Mouse (Mus musculus) induced T-regulatory cell, adult 2 months (primary cell): ENCODE results near the gene Exoc7.
"Not testable (repeated sequence)": the region's sequence is repeated elsewhere in the genome, so short reads cannot be mapped to it uniquely, and the experiment has no call there.

ENCODE experiments used
- DNase-seq: peaks from one replicate; pipeline ENCODE4 v3.0.0-alpha.2; 2012; ENCODE audit warnings: low read depth

The Exoc7 gene

GRCm38 (mm10) chr11:116277184-116277583 is 29.8 kb downstream of the Exoc7 start:
- DNase-seq: not testable (repeated sequence)

DNA sequence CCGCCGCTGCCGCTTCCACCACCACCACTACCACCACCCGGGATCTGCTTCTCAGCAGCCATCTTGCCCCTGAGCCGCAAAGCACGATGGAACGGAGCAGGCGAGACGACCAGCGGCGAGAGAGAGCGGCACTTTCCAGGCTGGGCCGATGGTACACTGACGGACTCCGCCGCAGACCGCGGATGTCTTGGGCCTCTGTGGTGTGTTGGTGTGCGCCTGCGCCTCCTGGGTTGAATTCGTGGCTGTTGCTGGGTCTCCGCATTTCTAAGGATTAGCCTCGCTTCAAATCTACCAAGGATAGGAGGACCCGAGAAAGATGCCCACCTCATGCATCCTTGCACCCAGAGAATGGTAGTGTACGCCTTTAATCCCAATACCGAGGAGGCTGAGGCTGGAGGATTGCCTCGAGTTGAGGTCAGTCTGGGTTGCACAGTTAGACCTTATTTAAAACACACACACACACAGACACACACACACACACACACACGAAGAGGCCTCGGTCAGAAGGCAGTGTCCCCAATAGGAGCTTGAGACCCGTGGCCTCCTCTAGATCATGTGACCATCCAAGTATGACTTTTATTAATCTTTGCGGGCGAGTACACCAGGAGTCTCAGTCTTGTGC is 32.9 kb downstream of the Exoc7 start, which contains the start of gene Srp68:
Gene Srp68, minus strand, starts transcription at position 173 of the 622 bp plus-strand sequence.
- peak; percentile 91 for DNase-seq

GRCm38 (mm10) chr11:116273469-116274044 is 33.5 kb downstream of the Exoc7 start:
- no peak for DNase-seq

DNA sequence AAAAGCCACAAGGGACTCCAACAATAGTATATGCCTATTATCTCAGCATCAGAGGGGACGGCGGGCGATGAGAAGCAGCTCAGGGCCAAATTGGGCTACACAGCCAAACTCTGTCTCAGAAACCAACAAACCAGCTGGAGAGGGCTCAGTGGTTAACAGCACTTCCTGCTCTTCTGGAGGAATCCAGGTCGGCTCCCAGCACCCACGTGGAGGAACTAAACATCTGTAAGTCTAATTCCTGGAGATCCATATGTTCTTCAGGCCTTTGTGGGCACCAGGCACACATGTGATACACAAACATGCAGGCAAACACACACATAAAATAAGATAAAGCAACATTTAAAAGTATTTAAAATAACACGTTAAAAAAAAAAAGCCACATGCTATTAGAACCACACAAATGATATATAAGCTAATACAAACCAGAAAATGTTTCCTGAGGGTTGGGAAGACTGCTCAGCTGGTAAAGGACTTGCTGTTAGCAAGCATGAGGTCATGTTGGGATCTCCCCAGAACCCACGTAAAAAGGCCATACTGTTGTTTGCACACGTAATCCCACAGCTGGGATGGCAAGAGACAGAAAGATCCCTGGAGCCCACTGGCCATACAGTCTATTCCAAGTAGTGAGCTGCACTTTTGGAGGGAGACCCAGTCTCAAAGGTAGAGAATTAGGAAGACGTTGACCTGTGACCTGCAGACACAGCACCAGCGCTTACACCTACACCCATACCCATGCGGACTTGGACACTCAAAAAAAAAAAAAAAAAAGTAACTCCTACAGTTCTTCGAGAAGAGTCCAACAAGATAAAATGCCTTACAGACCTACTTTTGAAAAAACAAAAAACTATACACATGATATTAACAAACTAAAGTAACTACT is 34.2 kb downstream of the Exoc7 start:
- no peak for DNase-seq

GRCm38 (mm10) chr11:116269560-116269959 is 37.5 kb downstream of the Exoc7 start:
- DNase-seq: no peak

GRCm38 (mm10) chr11:116268313-116268712 is 38.7 kb downstream of the Exoc7 start:
- no peak for DNase-seq

DNA sequence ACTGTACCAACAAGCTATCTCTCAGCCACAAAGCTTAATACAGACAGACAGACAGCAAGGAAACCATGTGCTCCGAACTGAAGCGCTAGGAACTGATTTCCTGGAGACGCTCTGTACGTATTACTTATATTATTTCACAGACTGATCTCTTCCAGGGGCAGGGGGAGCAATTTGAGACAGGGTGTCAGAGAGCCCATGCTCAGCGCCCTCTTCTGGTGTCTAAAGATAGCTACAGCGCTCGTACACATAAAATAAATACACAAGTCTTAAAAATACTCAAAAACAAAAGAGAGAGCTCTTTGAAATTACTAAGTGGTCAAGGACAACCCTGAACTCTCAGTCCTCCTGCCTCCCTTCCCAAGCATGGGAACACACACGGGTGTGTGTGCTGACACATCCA is 39.4 kb downstream of the Exoc7 start:
- no peak for DNase-seq

- DNase-seq: no peak
Observed at GRCm38 (mm10) chr11:116265850-116266249, 41.2 kb downstream of the Exoc7 start.

DNA sequence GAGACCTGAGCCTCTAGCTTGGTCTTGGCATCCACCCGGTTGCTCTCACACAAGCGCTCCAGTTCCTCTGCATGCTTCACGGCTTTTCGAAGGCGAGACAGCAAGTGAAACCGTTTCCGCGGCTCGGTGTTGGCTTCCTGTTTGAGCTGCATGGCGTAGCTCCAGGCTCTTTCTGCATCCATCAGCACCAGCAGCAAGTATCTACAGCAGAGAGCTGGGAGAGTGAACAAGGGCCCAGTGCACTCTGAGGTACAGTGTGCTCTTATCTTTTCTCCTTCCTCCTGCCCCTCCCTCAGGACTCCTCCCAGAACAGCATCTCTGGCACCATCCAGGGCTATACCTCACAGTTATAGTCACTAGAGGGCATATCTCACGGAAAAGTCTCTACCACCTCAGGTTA is 41.7 kb downstream of the Exoc7 start:
- DNase-seq: peak; percentile 69

DNA sequence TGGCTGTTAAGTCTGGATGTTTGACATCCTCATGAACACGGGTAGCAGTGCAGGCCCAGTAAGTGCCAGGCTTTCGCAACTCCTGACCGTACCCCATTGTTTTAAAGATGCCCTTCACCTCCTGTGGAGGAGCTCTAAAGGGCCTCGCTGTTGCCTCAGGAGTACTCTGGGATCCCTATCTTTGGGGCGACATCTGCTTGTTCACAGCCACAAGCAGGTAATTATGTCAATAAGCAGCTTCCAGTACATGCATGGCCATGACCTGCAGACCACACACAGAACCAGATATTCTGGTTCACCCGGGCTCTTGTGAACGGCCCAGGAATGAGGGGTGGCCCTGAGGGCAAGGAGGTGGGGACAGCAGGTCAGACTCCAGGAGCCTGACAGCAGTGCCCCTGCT is 46.8 kb downstream of the Exoc7 start:
- no peak for DNase-seq

GRCm38 (mm10) chr11:116259461-116259860 is 47.6 kb downstream of the Exoc7 start:
- DNase-seq: peak; percentile 38

GRCm38 (mm10) chr11:116255982-116256675 is 50.9 kb downstream of the Exoc7 start:
- no peak for DNase-seq

GRCm38 (mm10) chr11:116255090-116255981 is 51.7 kb downstream of the Exoc7 start:
- DNase-seq: peak; percentile 73

- peak; percentile 86 for DNase-seq
Observed at GRCm38 (mm10) chr11:116254627-116255026, 52.4 kb downstream of the Exoc7 start.

GRCm38 (mm10) chr11:116253076-116253600 is 53.9 kb downstream of the Exoc7 start:
- peak; percentile 26 for DNase-seq

- no peak for DNase-seq
Observed at GRCm38 (mm10) chr11:116250898-116251297, 56.1 kb downstream of the Exoc7 start.

GRCm38 (mm10) chr11:116247502-116248222 is 59.4 kb downstream of the Exoc7 start:
- DNase-seq: no peak

DNA sequence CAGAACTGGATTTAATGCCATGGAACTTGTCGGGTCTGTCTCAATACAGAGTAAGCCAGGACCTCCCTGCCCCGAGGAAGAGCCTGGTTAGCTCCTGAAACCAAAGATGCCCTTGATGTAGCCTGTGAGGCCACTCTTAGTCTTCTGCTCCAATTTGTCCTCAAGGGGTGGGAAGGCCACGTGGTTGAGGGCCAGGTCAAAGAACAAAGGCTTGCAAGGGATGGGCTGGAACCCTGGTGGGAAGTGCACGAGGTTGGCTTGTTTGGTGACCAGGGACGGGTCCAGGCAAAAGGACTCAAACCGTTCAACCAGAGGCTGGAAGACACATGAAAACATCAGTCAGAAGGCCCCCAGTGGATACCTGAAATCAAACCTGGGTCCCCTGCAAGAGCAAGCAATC is 61.4 kb downstream of the Exoc7 start:
- DNase-seq: no peak

DNA sequence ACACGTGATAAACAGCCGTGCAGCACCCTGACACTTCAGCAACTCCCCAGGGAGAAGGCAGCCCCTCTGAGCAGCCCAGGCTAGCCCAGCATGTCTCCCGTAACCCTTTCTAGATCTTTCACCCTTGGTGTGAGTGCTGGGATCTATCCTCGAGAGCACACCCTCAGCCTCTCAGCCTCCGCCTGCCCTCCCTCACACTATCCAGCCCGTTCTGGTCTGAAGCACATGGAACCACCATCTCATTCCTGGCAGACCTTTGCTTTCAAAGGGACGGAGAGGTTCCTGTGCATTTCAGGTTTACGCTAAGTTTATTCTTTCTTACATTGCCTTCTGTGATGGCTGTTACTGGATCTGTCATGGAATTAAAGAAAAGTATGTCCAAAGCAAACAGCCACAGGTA is 62.5 kb downstream of the Exoc7 start:
- DNase-seq: no peak

DNA sequence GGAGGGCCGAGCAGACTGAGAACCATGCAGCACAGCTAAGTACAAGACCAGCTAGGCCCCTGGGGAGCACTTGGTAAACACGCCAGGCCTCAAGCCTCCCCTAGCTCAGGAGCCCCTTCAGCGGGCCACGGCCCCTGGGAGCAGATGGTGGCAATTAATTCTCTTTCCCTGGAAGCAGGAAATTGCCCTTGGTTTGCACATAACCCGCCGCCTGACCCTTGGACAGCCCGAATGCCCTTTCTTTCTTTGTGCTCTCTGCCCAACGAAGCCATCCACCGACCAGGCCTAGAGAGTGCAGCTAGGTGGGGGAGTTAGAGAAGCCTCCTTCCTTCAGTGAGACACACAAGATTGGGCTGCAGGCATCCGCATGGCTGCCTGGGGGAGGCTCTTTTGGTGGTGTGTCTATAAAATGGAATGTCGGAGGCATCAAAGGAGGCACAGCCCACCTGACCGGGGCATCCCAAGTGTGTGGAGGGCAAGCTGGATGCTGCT is 65.2 kb downstream of the Exoc7 start:
- no peak for DNase-seq
